Mouse (Mus musculus) spleen, postnatal 10 days (tissue): ENCODE results near the gene 5730596B20Rik.

Experiments used
- DNase-seq, 2 experiments: peaks; one replicate each; pipeline ENCODE4 v3.0.0; 2021 to 2022; ENCODE audit warnings: low spot score in 2 of 2

5730596B20Rik gene

GRCm38 (mm10) chr6:52162611-52163365 lies 14.5 kb upstream of the 5730596B20Rik start:
- no peak for DNase-seq

GRCm38 (mm10) chr6:52163366-52164031 lies 13.8 kb upstream of the 5730596B20Rik start:
- DNase-seq = no peak

DNA sequence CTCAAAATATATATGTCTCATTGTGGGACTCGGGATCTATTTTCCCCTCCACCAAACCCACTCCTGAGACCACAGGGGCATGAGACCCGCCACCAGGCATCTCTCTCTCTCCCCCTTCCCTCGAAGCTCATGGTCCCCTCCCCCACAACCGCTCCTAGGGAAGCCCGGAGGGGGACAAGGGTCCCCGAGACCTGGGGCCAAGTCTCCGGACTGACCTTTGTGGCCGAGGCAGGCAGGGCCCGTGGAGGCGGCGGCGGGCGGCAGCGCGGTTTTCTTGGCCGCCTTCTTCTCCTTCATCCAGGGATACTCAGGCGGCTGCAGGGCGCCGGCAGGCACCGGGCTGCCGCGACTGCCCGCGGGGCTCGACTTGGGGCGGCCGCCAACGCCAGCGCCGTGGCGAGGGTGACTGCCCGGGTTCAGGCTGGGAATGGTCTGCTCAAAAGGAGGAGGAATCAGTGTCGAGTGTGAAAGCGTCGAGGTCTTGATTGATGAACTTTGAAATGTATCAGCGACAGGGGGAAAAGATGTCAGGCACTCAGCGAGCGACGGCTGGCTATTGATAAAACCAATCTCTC lies 13.2 kb upstream of the 5730596B20Rik start:
- DNase-seq = no peak

GRCm38 (mm10) chr6:52164626-52165440 lies 12.5 kb upstream of the 5730596B20Rik start, which contains the start of gene Hoxa2:
TSS of gene Hoxa2 (minus strand) at chr6:52164831.
- no peak for DNase-seq

DNA sequence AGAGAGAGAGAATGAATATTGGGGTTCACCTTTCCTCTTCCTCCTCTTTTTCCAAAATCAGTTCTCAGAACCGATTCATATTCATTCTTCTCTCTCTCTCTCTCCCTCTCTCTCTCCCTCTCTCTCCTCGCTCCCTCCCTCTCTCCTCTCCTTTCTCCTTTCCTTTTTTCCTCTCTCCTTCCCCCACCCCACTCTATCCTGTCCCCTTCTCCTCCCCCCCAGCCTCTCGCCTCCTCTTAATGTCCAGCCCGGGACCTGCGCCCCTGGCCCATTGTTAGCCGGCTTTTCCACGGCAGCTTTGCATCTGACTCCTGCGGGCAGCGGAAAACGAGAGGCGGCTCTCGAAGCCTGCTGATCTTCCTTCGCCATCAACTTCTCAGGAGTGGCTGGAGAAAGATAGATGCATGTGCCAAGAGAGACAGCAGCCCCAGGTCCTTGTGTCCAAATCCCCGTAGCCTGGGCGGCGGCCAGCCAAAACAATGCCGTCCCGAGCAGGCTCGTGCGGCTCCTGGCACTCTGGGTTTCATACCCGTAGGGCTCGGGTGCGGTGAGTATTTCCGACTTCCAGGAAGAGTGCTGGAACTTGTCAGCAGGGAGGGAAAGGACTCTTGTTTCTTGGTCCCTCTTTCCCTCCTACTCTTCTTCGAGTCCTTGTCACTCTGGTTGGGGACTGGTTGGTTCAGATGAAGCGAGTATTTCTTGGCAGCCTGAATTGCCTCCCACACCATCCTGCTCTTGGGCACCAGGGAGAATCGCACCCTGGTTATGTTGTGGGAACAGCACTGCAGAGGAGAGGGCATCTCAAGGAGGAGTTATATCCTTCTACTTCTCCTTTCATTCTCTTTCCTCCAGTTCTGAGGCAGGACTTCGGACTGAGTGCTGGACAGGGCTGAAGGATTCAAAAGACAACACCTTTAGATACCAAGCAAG lies 11.6 kb upstream of the 5730596B20Rik start:
- no peak for DNase-seq

DNA sequence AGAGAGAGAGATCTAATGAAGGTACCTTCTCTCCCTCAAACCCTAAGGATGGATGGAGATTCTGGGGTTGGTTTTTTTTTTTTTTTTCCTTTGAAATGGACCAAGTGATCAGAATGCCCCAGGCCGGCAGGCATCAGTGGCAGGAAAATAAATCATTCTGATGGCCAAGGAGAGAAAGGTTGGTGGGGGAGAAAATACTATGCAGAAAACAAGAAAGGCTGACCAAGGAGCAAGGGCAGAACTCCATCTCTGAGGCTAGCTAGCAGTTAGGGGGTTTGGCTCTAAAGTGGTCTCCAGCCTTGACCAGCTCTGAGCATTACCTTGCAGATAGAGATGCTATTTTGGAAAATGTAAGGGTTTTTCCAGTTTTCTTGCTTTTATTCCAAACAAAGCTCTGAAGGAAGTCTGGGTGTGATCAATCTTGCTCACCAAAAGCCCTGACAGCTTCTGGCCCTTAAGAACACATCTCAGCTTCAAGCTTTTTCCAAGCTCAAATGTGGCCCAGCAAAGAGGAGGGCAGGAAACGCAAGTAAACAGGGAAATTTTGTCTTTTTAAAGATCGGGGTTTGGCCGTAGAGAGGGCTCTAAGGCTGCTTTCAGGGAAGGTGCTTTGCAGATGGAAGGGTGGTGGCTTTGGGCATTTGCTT lies 10.7 kb upstream of the 5730596B20Rik start:
- DNase-seq = no peak

- DNase-seq = no peak
Observed at GRCm38 (mm10) chr6:52167176-52167575, 10.1 kb upstream of the 5730596B20Rik start.

DNA sequence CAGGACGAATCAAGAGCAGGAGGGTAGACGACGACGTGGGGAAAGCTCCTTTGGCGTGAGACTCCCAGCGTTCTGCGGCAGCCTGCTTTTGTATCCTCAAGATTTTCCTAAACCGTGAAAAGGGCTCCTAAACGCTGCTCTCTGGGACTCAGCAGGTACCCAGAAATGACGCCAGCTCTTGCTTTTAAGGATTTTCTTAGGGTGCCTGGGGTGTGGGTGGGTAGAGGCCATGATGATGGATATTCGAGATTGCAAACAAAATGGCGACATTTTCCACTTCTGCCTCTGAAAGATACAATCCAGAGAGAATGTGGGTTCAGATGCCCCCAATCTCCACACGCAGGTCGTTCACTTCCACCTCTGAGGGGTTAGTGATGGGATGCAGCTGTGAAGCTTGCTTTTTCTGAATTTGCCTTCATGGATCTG lies 9.5 kb upstream of the 5730596B20Rik start:
- DNase-seq = no peak

GRCm38 (mm10) chr6:52168191-52169055 lies 8.9 kb upstream of the 5730596B20Rik start:
- no peak for DNase-seq

- DNase-seq = no peak
Observed at GRCm38 (mm10) chr6:52169499-52170165, 7.7 kb upstream of the 5730596B20Rik start.

DNA sequence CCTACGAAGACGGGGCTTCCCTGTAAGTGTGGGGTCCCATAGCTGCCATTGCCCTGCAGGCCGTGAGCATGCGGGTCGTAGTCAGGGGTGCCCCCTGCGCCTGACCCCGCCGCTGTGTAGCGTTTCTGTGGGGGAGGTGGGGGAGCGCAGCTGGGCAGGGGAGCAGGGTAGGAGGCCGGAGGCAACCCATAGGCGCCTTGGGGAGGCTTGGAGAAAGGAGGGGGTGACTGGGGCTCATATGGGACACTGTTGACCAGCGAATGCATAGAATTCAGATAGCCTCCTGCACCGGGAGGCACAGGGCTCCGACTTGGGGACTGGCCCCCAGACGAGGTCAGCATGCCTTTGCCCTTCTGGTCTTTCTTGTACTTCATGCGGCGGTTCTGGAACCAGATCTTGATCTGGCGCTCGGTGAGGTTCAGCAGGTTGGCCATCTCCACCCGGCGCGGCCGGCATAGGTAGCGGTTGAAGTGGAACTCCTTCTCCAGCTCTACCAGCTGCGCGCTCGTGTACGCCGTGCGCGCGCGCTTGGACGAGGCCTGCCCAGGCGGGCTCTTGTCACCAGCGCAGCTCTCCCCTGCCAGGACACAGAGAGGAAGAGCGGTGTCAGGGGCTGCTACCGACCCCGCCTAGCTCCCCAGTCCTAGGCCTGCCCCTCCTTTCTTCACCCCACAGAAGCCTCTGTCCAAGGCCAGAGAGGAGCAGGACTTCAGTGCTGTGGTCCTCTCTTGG lies 7.0 kb upstream of the 5730596B20Rik start:
- no peak for DNase-seq

- no peak for DNase-seq
Observed at GRCm38 (mm10) chr6:52170898-52171223, 6.4 kb upstream of the 5730596B20Rik start.

DNA sequence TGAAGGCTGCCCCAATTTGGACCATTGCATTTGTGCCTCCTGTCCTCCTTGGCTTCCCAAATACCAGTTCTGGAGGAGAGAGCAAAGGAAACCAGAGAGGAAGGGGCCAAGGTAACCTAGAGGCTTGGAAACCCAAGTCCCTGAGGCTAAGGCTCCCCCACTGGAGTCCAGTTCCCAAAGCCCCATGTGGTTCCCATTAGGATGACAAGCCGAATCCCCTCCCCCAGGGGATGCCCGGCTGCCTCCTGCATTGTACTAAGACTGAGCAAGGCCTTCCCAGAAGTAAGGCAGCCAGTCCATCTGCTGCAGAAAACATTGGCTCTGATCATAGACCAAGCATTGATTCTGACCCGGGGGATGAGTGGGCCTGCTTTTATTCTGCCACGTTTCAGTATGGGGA lies 6.0 kb upstream of the 5730596B20Rik start:
- DNase-seq = no peak

- DNase-seq = no peak
Observed at GRCm38 (mm10) chr6:52171938-52172337, 5.4 kb upstream of the 5730596B20Rik start.

DNA sequence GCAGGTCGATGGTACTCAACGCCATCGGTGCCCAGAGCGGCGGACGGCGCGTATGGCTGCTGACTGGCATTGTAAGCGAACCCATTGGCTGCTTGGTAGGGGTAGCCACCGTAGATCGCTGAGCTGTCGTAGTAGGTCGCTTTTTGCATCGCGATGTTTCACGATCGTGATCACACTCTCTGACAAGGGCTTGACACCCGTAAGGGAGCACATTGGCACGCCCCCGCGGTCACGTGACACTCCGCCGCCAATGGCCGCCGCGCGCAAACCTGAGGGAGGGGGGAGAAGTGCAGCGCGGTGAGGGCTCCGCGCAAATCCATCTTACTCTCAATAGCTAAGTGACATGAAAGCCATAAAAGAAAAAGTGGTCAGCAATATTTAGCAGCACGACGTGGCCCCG lies 4.8 kb upstream of the 5730596B20Rik start:
- peak in 1 of 2 experiments; percentile 49 for DNase-seq

DNA sequence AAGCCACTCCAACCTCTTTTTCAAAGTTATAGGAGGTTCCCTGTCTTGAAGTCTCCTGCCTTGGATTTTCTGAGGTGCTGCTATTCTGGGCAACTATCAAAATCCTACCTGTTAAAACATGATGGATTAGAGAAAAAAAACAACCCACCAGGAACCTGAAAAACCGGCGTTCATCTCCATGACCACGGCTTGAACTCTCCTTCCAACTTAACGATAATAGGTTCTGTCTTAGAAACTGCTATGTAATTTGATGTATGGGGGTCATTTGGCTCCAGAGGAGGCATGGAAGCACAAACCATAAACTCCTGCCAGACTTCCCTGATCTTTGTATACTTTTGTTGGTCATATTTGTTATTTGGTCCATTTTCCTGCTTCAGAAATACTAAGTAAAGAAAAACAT lies 3.6 kb upstream of the 5730596B20Rik start:
- no peak for DNase-seq

DNA sequence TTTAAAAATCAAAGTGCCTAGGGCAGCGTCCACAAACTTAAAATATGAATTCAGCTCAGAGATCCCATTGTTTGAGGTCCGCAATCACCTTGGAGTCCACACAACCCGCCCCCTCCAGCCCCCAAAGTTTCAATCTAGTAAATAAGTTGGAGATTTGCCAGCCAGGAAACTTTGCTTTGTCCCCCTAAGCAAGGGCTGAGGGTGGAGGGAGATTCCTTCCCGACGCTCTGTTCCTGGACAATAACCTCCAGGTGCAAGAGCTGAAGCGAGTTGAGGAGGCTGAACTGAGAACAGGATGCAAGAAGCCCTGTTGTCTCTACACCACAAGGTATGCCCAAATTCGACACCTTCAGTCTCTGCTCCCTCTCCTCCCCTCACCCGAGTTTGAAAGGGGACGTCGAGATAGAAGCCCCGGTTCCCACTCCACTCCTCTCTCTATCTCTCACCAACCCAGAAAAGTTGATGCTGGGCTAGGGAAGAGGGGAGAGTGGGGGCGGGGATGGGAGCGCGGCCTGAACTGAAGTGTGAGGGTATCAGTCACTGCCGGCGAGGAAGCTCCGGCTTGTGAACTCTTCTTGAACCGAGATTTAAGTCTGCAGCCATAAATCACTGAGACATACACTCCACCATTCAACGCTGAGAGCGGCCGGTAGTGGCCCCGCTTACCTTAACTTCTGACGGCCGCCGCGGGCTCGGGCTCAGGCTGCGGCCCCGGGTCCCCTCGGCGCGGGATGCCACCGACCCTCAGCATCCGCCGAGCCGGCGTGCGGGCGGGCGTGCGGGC lies 2.1 kb upstream of the 5730596B20Rik start:
- no peak for DNase-seq

- no peak for DNase-seq
Observed at GRCm38 (mm10) chr6:52175864-52176263, 1.4 kb upstream of the 5730596B20Rik start.
